Mouse (Mus musculus) brain, embryonic 18.5 days (tissue): ENCODE data around the gene Sdhaf4.

Experiments
- DNase-seq: peaks from one replicate; pipeline ENCODE4 v3.0.0-alpha.2; 2012; ENCODE audit warnings: low read depth, low spot score

The Sdhaf4 gene

GRCm38 (mm10) chr1:23955539-23955938 lies 49.9 kb downstream of the Sdhaf4 start:
- no peak for DNase-seq

DNA sequence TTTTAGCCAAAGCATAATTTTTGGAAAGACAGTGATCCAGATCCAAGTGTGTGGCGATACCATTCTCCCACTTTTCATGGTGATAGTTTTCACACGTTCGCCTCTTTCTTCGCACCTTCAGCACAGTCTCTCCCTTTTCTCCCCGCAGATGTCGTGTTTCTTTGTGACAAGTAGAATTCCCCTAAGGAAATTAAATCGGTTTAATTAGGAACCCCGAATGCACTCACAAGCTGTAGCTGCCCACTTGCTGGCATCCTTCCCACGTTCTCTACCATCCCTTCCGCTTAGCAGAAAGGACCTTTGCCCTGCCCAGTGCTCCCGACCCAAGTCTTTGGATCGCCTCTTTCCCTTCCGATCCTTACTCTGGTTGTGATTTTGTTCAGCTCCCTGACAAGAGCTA lies 51.5 kb downstream of the Sdhaf4 start:
- DNase-seq, result no peak

DNA sequence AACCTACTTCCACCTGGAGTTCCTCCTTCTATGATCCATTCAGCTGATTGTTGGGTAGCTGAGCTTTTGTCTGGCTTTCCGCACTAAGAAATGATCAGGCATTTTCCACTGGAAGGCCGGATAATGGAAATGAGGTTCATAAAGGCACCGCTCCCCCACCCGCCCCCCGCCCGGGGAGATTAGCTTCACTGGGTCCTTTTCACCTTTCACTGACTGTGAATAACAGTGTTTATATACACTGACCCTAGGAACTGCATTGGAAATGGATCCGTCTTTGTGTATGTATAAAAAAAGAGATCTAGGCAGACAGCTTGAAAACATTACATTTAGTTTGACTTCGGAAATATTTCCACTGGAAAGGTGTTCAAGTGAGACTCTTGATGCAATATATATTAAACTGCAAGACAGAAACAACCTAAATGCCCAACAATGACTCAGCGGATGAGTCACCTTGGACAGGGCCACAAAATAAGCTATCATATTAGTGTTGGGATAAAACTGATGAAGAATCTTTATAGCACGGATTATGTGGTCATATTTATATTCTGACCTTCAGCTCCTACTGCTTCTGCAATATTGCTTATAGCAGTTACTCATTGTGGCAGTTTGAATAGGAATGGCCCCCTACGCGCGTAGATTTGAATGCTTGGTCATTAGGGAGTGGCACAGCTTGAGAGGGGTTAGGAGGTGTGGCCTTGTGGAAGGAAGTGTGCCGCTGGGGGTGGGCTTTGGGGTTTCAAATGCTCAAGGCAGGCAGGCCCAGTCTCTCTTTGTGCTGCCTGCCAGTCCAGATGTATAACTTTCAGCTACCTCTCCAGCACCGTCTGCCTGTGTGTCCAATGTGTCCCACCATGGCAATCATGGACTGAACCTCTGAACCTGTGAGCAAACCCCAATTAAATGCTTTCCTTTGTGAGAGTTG lies 56.4 kb downstream of the Sdhaf4 start:
- DNase-seq, result no peak

- DNase-seq, result no peak
Measured at GRCm38 (mm10) chr1:23948290-23948689, 57.2 kb downstream of the Sdhaf4 start.
